Mouse (Mus musculus): ENCODE results near the gene Larp6. TPM values are rescaled to one million over a fixed set of nuclear protein-coding genes. Genes with fewer than 3 reads are reported as not detected.

Larp6 gene
- polyA plus RNA-seq, 1 experiment from 2014 or later, result 1.3 TPM

GRCm38 (mm10) chr9:60739126-60739525, 26.3 kb downstream of the Larp6 start:
- H3K9ac ChIP-seq, result no peak overlapping the region
- no peaks in the 10 kb centered on the region for H3K36me3 ChIP-seq (ENCODE audit: insufficient read depth)

GRCm38 (mm10) chr9:60741436-60741835, 28.6 kb downstream of the Larp6 start:
- WGBS, result 54% methylated on average over 10 of the region's 10 CpGs
- H3K4me3 ChIP-seq (ENCODE audit: low read depth, low read length), result no peak overlapping the region
- peaks cover 17% of the 10 kb centered on the region; the same call in 1 of the 2 replicates for H3K4me1 ChIP-seq (ENCODE audit: insufficient read depth)
- peak; percentile 28 for DNase-seq
- H3K36me3 ChIP-seq (ENCODE audit: insufficient read depth), result no peaks in the 10 kb centered on the region
- no peak overlapping the region for H3K4me2 ChIP-seq
- H3K27me3 ChIP-seq (ENCODE audit: insufficient read depth, low read length), result no peaks in the 10 kb centered on the region
- no peak for ATAC-seq (ENCODE audit: insufficient read depth)
- H3K9me3 ChIP-seq (ENCODE audit: low read depth, low read length), result no peaks in the 10 kb centered on the region
- no peak overlapping the region for H3K27ac ChIP-seq (ENCODE audit: low read depth)
- no peak for TF ChIP-seq CTCF (IDR thresholded peaks at IDR 0.05; ENCODE audit: low read depth)
- H3K9ac ChIP-seq, result no peak overlapping the region

More at GRCm38 (mm10) chr9:60739126-60739525, 26.3 kb downstream of the Larp6 start:
- no peak overlapping the region for H3K4me2 ChIP-seq
- no peak overlapping the region for H3K4me3 ChIP-seq (ENCODE audit: low read depth, low read length)
- DNase-seq (no peak), ATAC-seq (ENCODE audit: insufficient read depth) (no peak)
- H3K27me3 ChIP-seq (ENCODE audit: insufficient read depth, low read length), result no peaks in the 10 kb centered on the region
- H3K9me3 ChIP-seq (ENCODE audit: low read depth, low read length), result no peaks in the 10 kb centered on the region
- 90% methylated on average over 5 of the region's 5 CpGs for WGBS
- H3K27ac ChIP-seq (ENCODE audit: low read depth), result no peak overlapping the region
- peaks cover 14% of the 10 kb centered on the region; the same call in 1 of the 2 replicates for H3K4me1 ChIP-seq (ENCODE audit: insufficient read depth)
- no peak for TF ChIP-seq CTCF (IDR thresholded peaks at IDR 0.05; ENCODE audit: low read depth)

- DNase-seq (peak; percentile 27), ATAC-seq (ENCODE audit: insufficient read depth) (no peak)
- no peak overlapping the region for H3K27ac ChIP-seq (ENCODE audit: low read depth)
- H3K9ac ChIP-seq, result no peak overlapping the region
- no peak for TF ChIP-seq CTCF (IDR thresholded peaks at IDR 0.05; ENCODE audit: low read depth)
- no peaks in the 10 kb centered on the region for H3K36me3 ChIP-seq (ENCODE audit: insufficient read depth)
- H3K9me3 ChIP-seq (ENCODE audit: low read depth, low read length), result no peaks in the 10 kb centered on the region
- peaks cover 17% of the 10 kb centered on the region; the same call in 1 of the 2 replicates for H3K4me1 ChIP-seq (ENCODE audit: insufficient read depth)
- no peaks in the 10 kb centered on the region for H3K27me3 ChIP-seq (ENCODE audit: insufficient read depth, low read length)
- peak overlapping the region; percentile 58 for H3K4me2 ChIP-seq
- WGBS, result 39% methylated on average over 9 of the region's 9 CpGs
- no peak overlapping the region for H3K4me3 ChIP-seq (ENCODE audit: low read depth, low read length)
Measured at GRCm38 (mm10) chr9:60742516-60742915, 29.7 kb downstream of the Larp6 start.

- ATAC-seq (ENCODE audit: insufficient read depth), result peak; percentile 83
- H3K4me3 ChIP-seq (ENCODE audit: low read depth, low read length), result peak overlapping the region; percentile 25
- no peak overlapping the region for H3K27ac ChIP-seq (ENCODE audit: low read depth)
- peak; percentile 87 for DNase-seq
- WGBS, result 14% methylated on average over 17 of the region's 17 CpGs
- 0 out of 2 replicates have a peak overlapping the region, but pooled peaks have one; percentile 24 for H3K9ac ChIP-seq
- no peaks in the 10 kb centered on the region for H3K27me3 ChIP-seq (ENCODE audit: insufficient read depth, low read length)
- TF ChIP-seq CTCF (IDR thresholded peaks at IDR 0.05; ENCODE audit: low read depth), result no peak
- no peaks in the 10 kb centered on the region for H3K9me3 ChIP-seq (ENCODE audit: low read depth, low read length)
- H3K4me1 ChIP-seq (ENCODE audit: insufficient read depth), result peaks cover 17% of the 10 kb centered on the region; the same call in 1 of the 2 replicates
- no peaks in the 10 kb centered on the region for H3K36me3 ChIP-seq (ENCODE audit: insufficient read depth)
- H3K4me2 ChIP-seq, result peak overlapping the region; percentile 58
Measured at GRCm38 (mm10) chr9:60743180-60743900, 30.6 kb downstream of the Larp6 start.

GRCm38 (mm10) chr9:60744171-60744969, 31.6 kb downstream of the Larp6 start:
- peak; percentile 83 for DNase-seq
- H3K9ac ChIP-seq, result no peak overlapping the region
- no peaks in the 10 kb centered on the region for H3K36me3 ChIP-seq (ENCODE audit: insufficient read depth)
- H3K9me3 ChIP-seq (ENCODE audit: low read depth, low read length), result no peaks in the 10 kb centered on the region
- no peak overlapping the region for H3K27ac ChIP-seq (ENCODE audit: low read depth)
- H3K4me2 ChIP-seq, result no peak overlapping the region
- H3K4me1 ChIP-seq (ENCODE audit: insufficient read depth), result peaks cover 17% of the 10 kb centered on the region; the same call in 1 of the 2 replicates
- H3K27me3 ChIP-seq (ENCODE audit: insufficient read depth, low read length), result no peaks in the 10 kb centered on the region
- ATAC-seq (ENCODE audit: insufficient read depth), result peak; percentile 56; the same call in 1 of the 2 replicates
- TF ChIP-seq CTCF (IDR thresholded peaks at IDR 0.05; ENCODE audit: low read depth), result peak; percentile 87
- H3K4me3 ChIP-seq (ENCODE audit: low read depth, low read length), result no peak overlapping the region
- 43% methylated on average over 18 of the region's 18 CpGs for WGBS

- H3K27ac ChIP-seq (ENCODE audit: low read depth), result no peak overlapping the region
- H3K36me3 ChIP-seq (ENCODE audit: insufficient read depth), result no peaks in the 10 kb centered on the region
- H3K4me2 ChIP-seq, result no peak overlapping the region
- TF ChIP-seq CTCF (IDR thresholded peaks at IDR 0.05; ENCODE audit: low read depth), result no peak
- no peaks in the 10 kb centered on the region for H3K27me3 ChIP-seq (ENCODE audit: insufficient read depth, low read length)
- H3K9me3 ChIP-seq (ENCODE audit: low read depth, low read length), result no peaks in the 10 kb centered on the region
- H3K4me3 ChIP-seq (ENCODE audit: low read depth, low read length), result no peak overlapping the region
- DNase-seq (no peak), ATAC-seq (ENCODE audit: insufficient read depth) (no peak)
- no peak overlapping the region for H3K9ac ChIP-seq
- WGBS, result 41% methylated on average over 4 of the region's 4 CpGs
- H3K4me1 ChIP-seq (ENCODE audit: insufficient read depth), result peaks cover 17% of the 10 kb centered on the region; the same call in 1 of the 2 replicates
Measured at GRCm38 (mm10) chr9:60744971-60745370, 32.2 kb downstream of the Larp6 start.

- ATAC-seq (ENCODE audit: insufficient read depth), result no peak
- Histone ChIP-seq H3K9ac (no peak overlapping the region), H3K36me3 (ENCODE audit: insufficient read depth) (no peaks in the 10 kb centered on the region), H3K27ac (ENCODE audit: low read depth) (no peak overlapping the region), H3K4me1 (ENCODE audit: insufficient read depth) (peaks cover 13% of the 10 kb centered on the region; the same call in 1 of the 2 replicates), H3K9me3 (ENCODE audit: low read depth, low read length) (no peaks in the 10 kb centered on the region), H3K4me3 (ENCODE audit: low read depth, low read length) (no peak overlapping the region), H3K27me3 (ENCODE audit: insufficient read depth, low read length) (no peaks in the 10 kb centered on the region), H3K4me2 (no peak overlapping the region)
- no peak for TF ChIP-seq CTCF (IDR thresholded peaks at IDR 0.05; ENCODE audit: low read depth)
- DNase-seq, result no peak
- WGBS, result 49% methylated on average over 6 of the region's 6 CpGs
Measured at GRCm38 (mm10) chr9:60746561-60746960, 33.8 kb downstream of the Larp6 start.
